Mouse (Mus musculus): ENCODE results near the gene Tmem150c. TPM values are rescaled to one million over a fixed set of nuclear protein-coding genes. Genes with fewer than 3 reads are reported as not detected.
A peak's percentile ranks its signal among the peaks of the same experiment; 100 is the strongest.

The Tmem150c gene
- polyA plus RNA-seq, 1 experiment from 2014 or later, result 4.5 TPM

- no peak overlapping the region for H3K27ac ChIP-seq (ENCODE audit: low read depth, low read length)
- no peaks in the 10 kb centered on the region for H3K27me3 ChIP-seq (ENCODE audit: control insufficient read depth, insufficient read depth, low read length)
- H3K36me3 ChIP-seq (ENCODE audit: control insufficient read depth, insufficient read depth, low read length), result no peaks in the 10 kb centered on the region
- H3K4me1 ChIP-seq (ENCODE audit: control insufficient read depth, insufficient read depth, low read length), result no peaks in the 10 kb centered on the region; the same call in 1 of the 2 replicates
- ATAC-seq (ENCODE audit: insufficient read depth, low FRiP score, low TSS enrichment) (no peak), DNase-seq (ENCODE audit: low spot score) (no peak)
- H3K9ac ChIP-seq (ENCODE audit: low read length), result no peak overlapping the region
- WGBS, result 64% methylated on average over 8 of the region's 8 CpGs
- H3K4me2 ChIP-seq (ENCODE audit: low read depth), result no peak overlapping the region
- no peak overlapping the region for H3K4me3 ChIP-seq (ENCODE audit: low read depth, low read length)
- no peaks in the 10 kb centered on the region for H3K9me3 ChIP-seq (ENCODE audit: control insufficient read depth, low read length)
These were observed 112.4 kb downstream of the Tmem150c start for GRCm38 (mm10) chr5:100047143-100047640.

GRCm38 (mm10) chr5:100046096-100046495 lies 113.5 kb downstream of the Tmem150c start:
- H3K4me3 ChIP-seq (ENCODE audit: low read depth, low read length), result no peak overlapping the region
- ATAC-seq (ENCODE audit: insufficient read depth, low FRiP score, low TSS enrichment), result no peak
- no peaks in the 10 kb centered on the region for H3K9me3 ChIP-seq (ENCODE audit: control insufficient read depth, low read length)
- DNase-seq (ENCODE audit: low spot score), result no peak
- no peaks in the 10 kb centered on the region for H3K36me3 ChIP-seq (ENCODE audit: control insufficient read depth, insufficient read depth, low read length)
- no peak overlapping the region for H3K4me2 ChIP-seq (ENCODE audit: low read depth)
- no peak overlapping the region for H3K9ac ChIP-seq (ENCODE audit: low read length)
- no peak overlapping the region for H3K27ac ChIP-seq (ENCODE audit: low read depth, low read length)
- WGBS, result 82% methylated on average over 3 of the region's 3 CpGs
- no peaks in the 10 kb centered on the region for H3K27me3 ChIP-seq (ENCODE audit: control insufficient read depth, insufficient read depth, low read length)
- no peaks in the 10 kb centered on the region; the same call in 1 of the 2 replicates for H3K4me1 ChIP-seq (ENCODE audit: control insufficient read depth, insufficient read depth, low read length)

DNA sequence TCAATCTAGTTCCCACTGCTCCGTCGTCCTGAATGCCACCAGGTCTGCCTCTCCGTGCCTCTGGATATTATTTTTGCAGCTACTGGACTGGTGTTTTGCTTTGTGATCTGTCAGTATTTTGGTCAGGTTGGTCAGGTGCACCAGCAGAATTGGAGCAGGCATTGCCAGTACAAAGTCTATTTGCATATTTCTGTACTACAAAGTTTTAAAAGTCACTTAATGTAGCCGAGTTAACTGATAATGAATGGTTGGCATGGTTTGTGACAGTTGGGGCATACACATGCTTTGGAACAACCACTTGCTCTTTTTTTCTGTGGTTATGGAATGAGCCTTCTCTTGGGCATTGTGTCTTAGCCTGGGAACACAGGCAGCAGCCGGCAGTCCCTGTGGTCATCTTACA lies 115.0 kb downstream of the Tmem150c start:
- Histone ChIP-seq H3K27ac (ENCODE audit: low read depth, low read length) (no peak overlapping the region), H3K4me1 (ENCODE audit: control insufficient read depth, insufficient read depth, low read length) (peaks cover 3% of the 10 kb centered on the region; the same call in 1 of the 2 replicates), H3K4me3 (ENCODE audit: low read depth, low read length) (no peak overlapping the region), H3K9me3 (ENCODE audit: control insufficient read depth, low read length) (no peaks in the 10 kb centered on the region), H3K9ac (ENCODE audit: low read length) (no peak overlapping the region), H3K4me2 (ENCODE audit: low read depth) (no peak overlapping the region), H3K27me3 (ENCODE audit: control insufficient read depth, insufficient read depth, low read length) (no peaks in the 10 kb centered on the region), H3K36me3 (ENCODE audit: control insufficient read depth, insufficient read depth, low read length) (no peaks in the 10 kb centered on the region)
- WGBS, result 82% methylated on average over 5 of the region's 5 CpGs
- DNase-seq (ENCODE audit: low spot score), result no peak
- no peak for ATAC-seq (ENCODE audit: insufficient read depth, low FRiP score, low TSS enrichment)

GRCm38 (mm10) chr5:100044030-100044429 lies 115.6 kb downstream of the Tmem150c start:
- Histone ChIP-seq H3K9me3 (ENCODE audit: control insufficient read depth, low read length) (no peaks in the 10 kb centered on the region), H3K4me2 (ENCODE audit: low read depth) (no peak overlapping the region), H3K9ac (ENCODE audit: low read length) (no peak overlapping the region), H3K27me3 (ENCODE audit: control insufficient read depth, insufficient read depth, low read length) (no peaks in the 10 kb centered on the region), H3K4me1 (ENCODE audit: control insufficient read depth, insufficient read depth, low read length) (peaks cover 3% of the 10 kb centered on the region; the same call in 1 of the 2 replicates), H3K36me3 (ENCODE audit: control insufficient read depth, insufficient read depth, low read length) (no peaks in the 10 kb centered on the region), H3K27ac (ENCODE audit: low read depth, low read length) (no peak overlapping the region), H3K4me3 (ENCODE audit: low read depth, low read length) (no peak overlapping the region)
- 77% methylated on average over 4 of the region's 4 CpGs for WGBS
- DNase-seq (ENCODE audit: low spot score), result no peak
- no peak for ATAC-seq (ENCODE audit: insufficient read depth, low FRiP score, low TSS enrichment)

DNA sequence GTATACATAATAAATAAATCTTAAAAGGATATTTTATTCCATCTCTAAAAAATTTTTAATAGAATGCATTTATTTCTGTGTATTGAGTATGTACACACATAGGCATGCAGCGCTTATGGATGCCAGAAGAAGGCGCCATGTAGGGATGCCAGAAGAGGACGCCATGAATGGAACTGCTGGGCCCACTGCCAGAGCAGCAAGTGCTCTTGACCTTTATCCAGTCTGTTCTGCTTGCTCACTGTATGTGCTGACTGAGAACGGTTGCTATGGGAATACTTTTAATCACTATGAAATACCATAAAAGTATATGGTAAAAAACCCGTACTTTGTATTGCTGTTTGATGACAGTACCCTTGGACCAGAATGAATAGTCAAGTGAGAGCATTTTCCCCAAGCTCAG lies 116.2 kb downstream of the Tmem150c start:
- H3K36me3 ChIP-seq (ENCODE audit: control insufficient read depth, insufficient read depth, low read length), result no peaks in the 10 kb centered on the region
- WGBS, result 90% methylated on average over 5 of the region's 5 CpGs
- no peak overlapping the region for H3K4me2 ChIP-seq (ENCODE audit: low read depth)
- no peak overlapping the region for H3K9ac ChIP-seq (ENCODE audit: low read length)
- no peaks in the 10 kb centered on the region for H3K27me3 ChIP-seq (ENCODE audit: control insufficient read depth, insufficient read depth, low read length)
- DNase-seq (ENCODE audit: low spot score) (no peak), ATAC-seq (ENCODE audit: insufficient read depth, low FRiP score, low TSS enrichment) (no peak)
- H3K9me3 ChIP-seq (ENCODE audit: control insufficient read depth, low read length), result no peaks in the 10 kb centered on the region
- no peak overlapping the region for H3K27ac ChIP-seq (ENCODE audit: low read depth, low read length)
- peaks cover 3% of the 10 kb centered on the region; the same call in 1 of the 2 replicates for H3K4me1 ChIP-seq (ENCODE audit: control insufficient read depth, insufficient read depth, low read length)
- H3K4me3 ChIP-seq (ENCODE audit: low read depth, low read length), result no peak overlapping the region

DNA sequence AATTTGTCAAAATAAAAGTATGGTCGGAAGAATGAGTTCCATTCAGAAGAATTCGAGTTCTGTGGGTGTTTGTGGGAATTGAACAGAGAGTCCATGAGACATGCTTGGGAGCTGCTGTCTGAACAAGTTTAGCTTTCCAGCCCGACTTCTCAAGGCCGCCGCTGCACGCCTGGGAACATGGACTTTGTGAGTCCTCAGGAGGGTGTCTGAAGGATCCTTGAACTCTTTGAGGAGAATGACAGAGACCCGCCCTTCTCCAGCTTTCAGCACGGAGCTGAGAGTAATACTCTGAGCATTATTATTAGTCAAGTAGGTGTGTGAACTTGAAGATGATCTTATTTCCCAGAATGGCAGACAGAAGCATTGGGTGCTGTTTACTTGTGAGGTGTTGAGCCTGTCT lies 117.1 kb downstream of the Tmem150c start:
- no peak overlapping the region for H3K9ac ChIP-seq (ENCODE audit: low read length)
- no peaks in the 10 kb centered on the region for H3K9me3 ChIP-seq (ENCODE audit: control insufficient read depth, low read length)
- 94% methylated on average over 8 of the region's 8 CpGs for WGBS
- no peaks in the 10 kb centered on the region for H3K27me3 ChIP-seq (ENCODE audit: control insufficient read depth, insufficient read depth, low read length)
- ATAC-seq (ENCODE audit: insufficient read depth, low FRiP score, low TSS enrichment) (no peak), DNase-seq (ENCODE audit: low spot score) (no peak)
- H3K4me1 ChIP-seq (ENCODE audit: control insufficient read depth, insufficient read depth, low read length), result peaks cover 3% of the 10 kb centered on the region; the same call in 1 of the 2 replicates
- no peak overlapping the region for H3K4me3 ChIP-seq (ENCODE audit: low read depth, low read length)
- H3K27ac ChIP-seq (ENCODE audit: low read depth, low read length), result no peak overlapping the region
- H3K36me3 ChIP-seq (ENCODE audit: control insufficient read depth, insufficient read depth, low read length), result no peaks in the 10 kb centered on the region
- no peak overlapping the region for H3K4me2 ChIP-seq (ENCODE audit: low read depth)

DNA sequence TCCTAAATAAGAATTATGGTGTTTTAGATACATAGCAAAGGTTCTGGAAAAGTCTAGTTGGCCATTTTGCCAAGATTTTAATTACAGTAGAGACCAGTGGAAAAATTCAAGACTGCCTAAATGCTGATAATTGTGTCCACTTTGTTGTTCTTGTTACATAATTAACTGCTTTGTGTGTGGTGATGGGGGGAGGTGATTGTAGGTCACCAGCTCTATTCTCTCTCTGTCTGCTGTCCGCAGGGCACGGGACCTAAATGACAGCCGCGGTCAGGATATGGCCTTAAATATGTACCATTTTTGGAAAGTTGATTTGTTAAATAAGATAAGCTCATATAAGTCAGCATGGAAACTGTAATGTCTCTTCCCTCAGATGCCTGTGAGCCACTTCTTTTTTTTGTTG lies 118.3 kb downstream of the Tmem150c start:
- Histone ChIP-seq H3K4me2 (ENCODE audit: low read depth) (peak overlapping the region; percentile 87), H3K4me3 (ENCODE audit: low read depth, low read length) (no peak overlapping the region; the same call in 1 of the 2 replicates), H3K9ac (ENCODE audit: low read length) (no peak overlapping the region), H3K9me3 (ENCODE audit: control insufficient read depth, low read length) (no peaks in the 10 kb centered on the region), H3K27ac (ENCODE audit: low read depth, low read length) (no peak overlapping the region), H3K27me3 (ENCODE audit: control insufficient read depth, insufficient read depth, low read length) (no peaks in the 10 kb centered on the region), H3K36me3 (ENCODE audit: control insufficient read depth, insufficient read depth, low read length) (peaks cover 4% of the 10 kb centered on the region; the same call in 1 of the 2 replicates), H3K4me1 (ENCODE audit: control insufficient read depth, insufficient read depth, low read length) (peaks cover 11% of the 10 kb centered on the region)
- WGBS, result 55% methylated on average over 4 of the region's 4 CpGs
- DNase-seq (ENCODE audit: low spot score) (no peak), ATAC-seq (ENCODE audit: insufficient read depth, low FRiP score, low TSS enrichment) (no peak)

DNA sequence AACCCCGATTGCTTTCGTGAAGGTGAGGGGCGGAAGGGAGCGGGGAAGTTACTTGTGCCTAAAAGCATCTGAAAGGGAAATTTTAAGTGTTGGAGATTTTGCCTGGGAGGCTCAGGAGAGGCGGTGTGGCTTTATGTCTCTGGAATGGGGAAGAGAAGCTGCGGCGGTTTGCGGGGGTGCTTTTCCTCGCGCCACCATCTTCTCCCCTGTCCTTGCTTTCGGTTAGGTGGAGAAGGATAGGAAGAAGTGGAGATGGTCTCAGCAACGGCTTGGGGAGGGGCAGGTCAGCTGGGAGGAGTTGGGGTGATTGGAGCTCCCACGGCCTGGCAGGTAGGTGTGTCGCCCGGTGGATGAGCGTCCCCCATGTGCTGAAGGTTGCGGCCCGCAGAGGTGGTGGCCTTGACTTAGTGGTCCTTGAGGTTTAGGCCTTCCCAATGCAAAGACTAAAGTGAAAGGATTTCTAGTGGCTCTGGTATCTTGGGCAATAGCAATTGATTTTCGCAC lies 119.3 kb downstream of the Tmem150c start:
- DNase-seq (ENCODE audit: low spot score) (no peak), ATAC-seq (ENCODE audit: insufficient read depth, low FRiP score, low TSS enrichment) (0 out of 2 replicates have a peak, but pooled peaks have one; percentile 2)
- H3K4me3 ChIP-seq (ENCODE audit: low read depth, low read length), result peak overlapping the region; percentile 100
- H3K27me3 ChIP-seq (ENCODE audit: control insufficient read depth, insufficient read depth, low read length), result no peaks in the 10 kb centered on the region
- H3K4me2 ChIP-seq (ENCODE audit: low read depth), result peak overlapping the region; percentile 87
- WGBS, result 2% methylated on average over 19 of the region's 19 CpGs
- H3K9me3 ChIP-seq (ENCODE audit: control insufficient read depth, low read length), result no peaks in the 10 kb centered on the region
- H3K27ac ChIP-seq (ENCODE audit: low read depth, low read length), result peak overlapping the region; percentile 96
- peak overlapping the region; percentile 100 for H3K9ac ChIP-seq (ENCODE audit: low read length)
- peaks cover 15% of the 10 kb centered on the region for H3K4me1 ChIP-seq (ENCODE audit: control insufficient read depth, insufficient read depth, low read length)
- peaks cover 6% of the 10 kb centered on the region; the same call in 1 of the 2 replicates for H3K36me3 ChIP-seq (ENCODE audit: control insufficient read depth, insufficient read depth, low read length)

GRCm38 (mm10) chr5:100039602-100040142 lies 119.9 kb downstream of the Tmem150c start, which contains the start of the genes Hnrnpdl and Enoph1:
Gene Hnrnpdl, minus strand, starts transcription at chr5:100039664.
Gene Enoph1, plus strand, starts transcription at chr5:100039985.
- H3K27me3 ChIP-seq (ENCODE audit: control insufficient read depth, insufficient read depth, low read length), result no peaks in the 10 kb centered on the region

More at GRCm38 (mm10) chr5:100039602-100040142, 119.9 kb downstream of the Tmem150c start, which contains the start of the genes Hnrnpdl and Enoph1:
- Histone ChIP-seq H3K4me3 (ENCODE audit: low read depth, low read length) (peak within 1 kb of the TSS; percentile 100), H3K9me3 (ENCODE audit: control insufficient read depth, low read length) (no peaks in the 10 kb centered on the region), H3K4me2 (ENCODE audit: low read depth) (peak within 1 kb of the TSS; percentile 96), H3K27ac (ENCODE audit: low read depth, low read length) (peak within 1 kb of the TSS; percentile 96), H3K9ac (ENCODE audit: low read length) (peak within 1 kb of the TSS; percentile 100), H3K4me1 (ENCODE audit: control insufficient read depth, insufficient read depth, low read length) (peaks cover 15% of the 10 kb centered on the region), H3K36me3 (ENCODE audit: control insufficient read depth, insufficient read depth, low read length) (peaks cover 8% of the 10 kb centered on the region; the same call in 1 of the 2 replicates)
- under 1% methylated on average over 55 of the region's 57 CpGs for WGBS
- peak; percentile 88 for ATAC-seq (ENCODE audit: insufficient read depth, low FRiP score, low TSS enrichment)
- DNase-seq (ENCODE audit: low spot score), result peak; percentile 98

All from neural tube, embryonic 11.5 days (tissue).